Mouse (Mus musculus) cerebellum, adult 8-10 months (tissue): ENCODE data around the gene S1pr2.
A peak's percentile ranks its signal among the peaks of the same experiment; 100 is the strongest.
"Not testable (repeated sequence)": the region's sequence is repeated elsewhere in the genome, so short reads cannot be mapped to it uniquely, and the experiment has no call there.

Source experiments
- DNase-seq: peaks from one replicate; pipeline ENCODE4 v3.0.0; 2022

Gene S1pr2

GRCm38 (mm10) chr9:20998337-20998736 is 21.8 kb upstream of the S1pr2 start:
- DNase-seq = not testable (repeated sequence)

GRCm38 (mm10) chr9:20997065-20997464 is 20.5 kb upstream of the S1pr2 start:
- DNase-seq = no peak

GRCm38 (mm10) chr9:20995069-20995468 is 18.5 kb upstream of the S1pr2 start:
- no peak for DNase-seq

- no peak for DNase-seq
Observed at GRCm38 (mm10) chr9:20993165-20993898, 16.8 kb upstream of the S1pr2 start.

GRCm38 (mm10) chr9:20991587-20991986 is 15.0 kb upstream of the S1pr2 start:
- no peak for DNase-seq

- no peak for DNase-seq
Observed at GRCm38 (mm10) chr9:20990861-20991260, 14.3 kb upstream of the S1pr2 start.

GRCm38 (mm10) chr9:20987953-20988352 is 11.4 kb upstream of the S1pr2 start:
- no peak for DNase-seq

- no peak for DNase-seq
Observed at GRCm38 (mm10) chr9:20986952-20987686, 10.5 kb upstream of the S1pr2 start.

GRCm38 (mm10) chr9:20983169-20983568 is 6.6 kb upstream of the S1pr2 start:
- DNase-seq = no peak

GRCm38 (mm10) chr9:20982171-20982570 is 5.6 kb upstream of the S1pr2 start:
- DNase-seq = no peak

- DNase-seq = no peak
Observed at GRCm38 (mm10) chr9:20979769-20980168, 3.2 kb upstream of the S1pr2 start.

- DNase-seq = no peak
Observed at GRCm38 (mm10) chr9:20979181-20979580, 2.6 kb upstream of the S1pr2 start.

GRCm38 (mm10) chr9:20978409-20979095 is 2.0 kb upstream of the S1pr2 start:
- DNase-seq = no peak

- no peak for DNase-seq
Observed at GRCm38 (mm10) chr9:20976961-20977689, 544 bp upstream of the S1pr2 start.

- DNase-seq = no peak
Observed at GRCm38 (mm10) chr9:20975431-20976215, 958 bp downstream of the S1pr2 start.

- DNase-seq = no peak
Observed at GRCm38 (mm10) chr9:20973682-20974075, 2.9 kb downstream of the S1pr2 start.

- no peak for DNase-seq
Observed at GRCm38 (mm10) chr9:20973001-20973681, 3.4 kb downstream of the S1pr2 start.

- peak; percentile 31 for DNase-seq
Observed at GRCm38 (mm10) chr9:20972141-20972992, 4.2 kb downstream of the S1pr2 start.

- no peak for DNase-seq
Observed at GRCm38 (mm10) chr9:20971751-20972140, 4.8 kb downstream of the S1pr2 start.

- DNase-seq = no peak
Observed at GRCm38 (mm10) chr9:20966747-20967146, 9.8 kb downstream of the S1pr2 start.

GRCm38 (mm10) chr9:20966008-20966407 is 10.6 kb downstream of the S1pr2 start:
- DNase-seq = no peak
